Mouse (Mus musculus) ovary, adult 18-20 months (tissue): ENCODE data around the gene Muc5b.

Experiments used
- DNase-seq: peaks from one replicate; pipeline ENCODE4 v3.0.0; 2022; ENCODE audit warnings: low spot score, mixed read lengths

The Muc5b gene

GRCm38 (mm10) chr7:141902791-141903190 is 63.9 kb downstream of the Muc5b start:
- DNase-seq: no peak

GRCm38 (mm10) chr7:141908591-141908990 is 69.7 kb downstream of the Muc5b start:
- no peak for DNase-seq

GRCm38 (mm10) chr7:141911305-141911704 is 72.4 kb downstream of the Muc5b start:
- DNase-seq: no peak

GRCm38 (mm10) chr7:141918407-141918806 is 79.5 kb downstream of the Muc5b start, which contains the start of gene Tollip:
Gene Tollip (minus strand): TSS chr7:141918507.
- DNase-seq: no peak
